In genomic region chr4:58082588-58082987, GRCm38 (mm10) we compare ENCODE assay signal across 7 mouse cellular contexts.
A peak's percentile ranks its signal among the peaks of the same experiment; 100 is the strongest.
DNase-seq lines count a peak whose midpoint lies in the region; ATAC-seq and TF ChIP-seq lines count a peak whose summit lies in the region.

No protein-coding gene starts in this region.

- 0 out of 2 replicates have a peak, but pooled peaks have one; percentile 46 for ATAC-seq in midbrain, embryonic 13.5 days

- no peak overlapping the region for H3K27ac ChIP-seq in forebrain, embryonic 10.5 days
- no peak overlapping the region for H3K27ac ChIP-seq in hindbrain, embryonic 10.5 days
- H3K27ac ChIP-seq in left cerebral cortex, adult 2 months = no peak overlapping the region
- no peak overlapping the region for H3K27ac ChIP-seq in midbrain, embryonic 13.5 days
- no peak overlapping the region for H3K27ac ChIP-seq in spleen, adult 2 months (ENCODE audit: insufficient read depth, low read length)

- no peak overlapping the region for H3K9ac ChIP-seq in midbrain, embryonic 13.5 days (replicated peaks)

- WGBS in forebrain, embryonic 10.5 days = 8% methylated on average over 5 of the region's 5 CpGs
- WGBS in hindbrain, embryonic 10.5 days = 5% methylated on average over 5 of the region's 5 CpGs
- WGBS in midbrain, embryonic 13.5 days = 3% methylated on average over 5 of the region's 5 CpGs
- WGBS in spleen, adult 2 months = 22% methylated on average over 5 of the region's 5 CpGs

- H3K4me1 ChIP-seq in forebrain, embryonic 10.5 days = peaks cover 6% of the 10 kb centered on the region
- H3K4me1 ChIP-seq in hindbrain, embryonic 10.5 days (replicated peaks) = 0 out of 2 replicates have a peak, but pooled peaks cover 5% of the 10 kb centered on the region
- H3K4me1 ChIP-seq in midbrain, embryonic 13.5 days (replicated peaks) = peaks cover 4% of the 10 kb centered on the region
- no peaks in the 10 kb centered on the region for H3K4me1 ChIP-seq in spleen, adult 2 months (ENCODE audit: control insufficient read depth, insufficient read depth, insufficient read length)

- intact Hi-C loops in left cerebral cortex, adult 2 months (cut with DNase I) = loop anchor here (1.0 to 10.0 kb wide), 2 partner anchors 171 to 662 kb away; no protein-coding TSS in a partner anchor

- no peaks in the 10 kb centered on the region for H3K9me3 ChIP-seq in forebrain, embryonic 10.5 days
- H3K9me3 ChIP-seq in hindbrain, embryonic 10.5 days = no peaks in the 10 kb centered on the region
- no peaks in the 10 kb centered on the region for H3K9me3 ChIP-seq in midbrain, embryonic 13.5 days

- no peak overlapping the region for H3K4me2 ChIP-seq in midbrain, embryonic 13.5 days (replicated peaks)

- H3K4me3 ChIP-seq in forebrain, embryonic 10.5 days = no peak overlapping the region
- H3K4me3 ChIP-seq in hindbrain, embryonic 10.5 days = no peak overlapping the region
- no peak overlapping the region for H3K4me3 ChIP-seq in left cerebral cortex, adult 2 months
- no peak overlapping the region for H3K4me3 ChIP-seq in midbrain, embryonic 13.5 days (replicated peaks)
- H3K4me3 ChIP-seq in spleen, adult 2 months (ENCODE audit: extremely low read depth, insufficient read depth, insufficient read length) = no peak overlapping the region

- H3K36me3 ChIP-seq in forebrain, embryonic 10.5 days (replicated peaks) = no peaks in the 10 kb centered on the region
- H3K36me3 ChIP-seq in hindbrain, embryonic 10.5 days = no peaks in the 10 kb centered on the region
- H3K36me3 ChIP-seq in midbrain, embryonic 13.5 days = no peaks in the 10 kb centered on the region
- H3K36me3 ChIP-seq in spleen, adult 2 months (ENCODE audit: control insufficient read depth, insufficient read depth, low read length) = no peaks in the 10 kb centered on the region

- no peaks in the 10 kb centered on the region for H3K27me3 ChIP-seq in forebrain, embryonic 10.5 days (ENCODE audit: poor library complexity, severe bottlenecking)
- no peaks in the 10 kb centered on the region for H3K27me3 ChIP-seq in hindbrain, embryonic 10.5 days (ENCODE audit: insufficient read depth, poor library complexity, severe bottlenecking)
- H3K27me3 ChIP-seq in midbrain, embryonic 13.5 days = no peaks in the 10 kb centered on the region
- no peaks in the 10 kb centered on the region for H3K27me3 ChIP-seq in spleen, adult 2 months (ENCODE audit: control insufficient read depth, insufficient read depth, low read length)

- TF ChIP-seq POLR2A in spleen, adult 2 months (IDR thresholded peaks at IDR 0.05; ENCODE audit: low read depth, low read length) = no peak

- DNase-seq in NIH3T3 (ENCODE audit: low read depth) = peak; percentile 85
- DNase-seq in brain, adult 2 months (ENCODE audit: low read depth, low spot score) = peak; percentile 80
- DNase-seq in forebrain, embryonic 10.5 days (ENCODE audit: extremely low spot score, low spot score) = peak; percentile 53
- peak; percentile 64 for DNase-seq in hindbrain, embryonic 10.5 days (ENCODE audit: low spot score)
- DNase-seq in left cerebral cortex, adult 2 months (ENCODE audit: extremely low spot score in 1 of 2, low spot score in 2 of 2) = peak; percentile 52 to 81
- DNase-seq in spleen, adult 2 months (ENCODE audit: low read depth in 1 of 2, low spot score in 2 of 2) = peak; percentile 12 to 51

- peak; percentile 96 for TF ChIP-seq CTCF in left cerebral cortex, adult 2 months (IDR thresholded peaks at IDR 0.05)
- peak; percentile 82 for TF ChIP-seq CTCF in spleen, adult 2 months (IDR thresholded peaks at IDR 0.05; ENCODE audit: extremely low read depth, insufficient read depth, insufficient read length, insufficient replicate concordance)

Comparison
In these comparisons a context has a peak if more than half of its experiments do, and no peak if none do; other contexts are left out.
1. DNase-seq: peak in every context shown above with its lines; median percentile 85 in NIH3T3; 80 in brain, adult 2 months; 66 in left cerebral cortex, adult 2 months; 64 in hindbrain, embryonic 10.5 days; 53 in forebrain, embryonic 10.5 days; 32 in spleen, adult 2 months.